Mouse (Mus musculus) neutrophil, adult 5-6 weeks (primary cell): ENCODE measurements around the gene Traf5. TPM values are rescaled to one million over a fixed set of nuclear protein-coding genes. Genes with fewer than 3 reads are reported as not detected.

Source experiments
- ATAC-seq: fragments of 151-379, 151-347 bp; 2 replicates; pipeline ENCODE4 v1.8.0; 2017; ENCODE audit warnings: mild to moderate bottlenecking, moderate TSS enrichment; ENCODE audit not compliant: insufficient number of reproducible peaks, poor library complexity, low FRiP score, severe bottlenecking; ENCODE audit errors: extremely low read depth
- total RNA-seq: library from RNA; stranded (forward); fragments of 200-1000 nt; gene quantifications from 2 replicates; pipeline ENCODE4 v1.2.3, GENCODE M21; 2017

Gene Traf5
- total RNA-seq, 1 experiment from 2014 or later, result 120 TPM

DNA sequence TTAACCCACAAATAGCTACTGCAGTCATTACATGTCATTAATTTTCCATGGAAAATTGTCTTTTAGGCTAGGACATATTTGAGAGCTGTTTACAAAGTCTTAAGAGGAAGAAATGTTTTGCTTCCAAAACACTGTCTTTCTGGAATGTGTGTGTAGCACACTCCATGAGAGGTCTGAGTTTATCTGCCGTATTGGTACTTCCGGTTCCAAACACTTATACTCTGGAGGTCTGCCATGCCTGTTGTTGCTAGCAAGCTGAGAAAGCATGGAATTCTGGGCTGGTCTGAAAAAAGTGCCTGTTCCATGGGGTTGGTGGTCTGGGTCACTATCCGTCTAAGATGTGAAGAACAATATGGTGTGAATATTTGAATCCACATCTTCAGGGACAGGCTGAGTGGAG lies 103.7 kb downstream of the Traf5 start:
- no peak for ATAC-seq

DNA sequence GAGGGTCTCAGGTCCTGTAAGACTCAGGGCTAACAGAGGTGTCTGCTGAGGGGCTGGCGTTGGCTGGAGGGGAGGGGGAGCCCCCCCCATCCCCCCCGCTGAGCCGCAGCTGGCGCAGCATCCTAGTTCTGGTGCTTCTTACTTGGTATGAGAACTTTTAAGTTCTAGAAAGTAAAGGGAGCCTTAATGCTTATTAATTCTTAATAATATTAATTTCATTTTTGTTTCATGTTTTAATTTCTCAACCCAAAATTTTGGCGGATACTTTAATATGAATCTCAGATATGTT lies 104.9 kb downstream of the Traf5 start:
- ATAC-seq, result no peak

DNA sequence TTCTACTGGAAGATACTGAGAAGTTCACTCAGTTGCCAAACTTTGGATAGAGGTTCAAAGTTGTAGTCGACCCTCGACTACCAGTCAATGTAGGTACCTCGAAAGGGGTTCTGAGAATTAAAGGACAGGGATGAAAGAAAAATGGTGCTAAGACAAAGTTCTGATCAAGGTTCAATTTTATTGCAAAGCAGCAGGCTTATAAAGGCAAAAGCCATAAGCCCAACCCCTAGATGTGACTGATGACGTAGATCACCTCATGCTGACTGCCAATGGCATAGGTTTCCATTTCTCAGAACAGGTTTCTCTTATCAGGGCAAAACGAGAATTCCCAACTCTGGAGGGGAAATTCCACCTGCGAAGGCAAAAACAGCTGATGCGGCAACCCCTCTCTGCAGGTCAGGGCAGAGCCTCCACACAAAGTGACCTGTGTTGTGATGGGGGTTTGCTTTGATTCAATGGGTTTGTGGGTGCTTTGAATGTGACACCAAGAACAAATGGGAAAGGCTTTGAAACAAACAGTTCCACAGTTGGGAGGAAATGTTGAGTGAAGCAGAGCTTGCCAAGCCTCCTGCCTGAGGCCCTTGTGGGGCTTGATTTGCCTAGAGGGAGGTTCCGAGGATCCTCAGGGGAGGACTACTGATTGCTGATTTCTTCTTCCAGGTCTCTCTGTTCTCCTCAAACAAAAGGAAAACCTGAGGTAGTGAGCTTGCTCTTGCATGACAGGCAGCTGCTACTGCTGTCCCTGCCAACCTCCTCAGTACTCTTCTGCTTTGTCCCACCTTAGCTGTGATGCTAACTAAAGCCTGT lies 105.5 kb downstream of the Traf5 start:
- ATAC-seq, result no peak

DNA sequence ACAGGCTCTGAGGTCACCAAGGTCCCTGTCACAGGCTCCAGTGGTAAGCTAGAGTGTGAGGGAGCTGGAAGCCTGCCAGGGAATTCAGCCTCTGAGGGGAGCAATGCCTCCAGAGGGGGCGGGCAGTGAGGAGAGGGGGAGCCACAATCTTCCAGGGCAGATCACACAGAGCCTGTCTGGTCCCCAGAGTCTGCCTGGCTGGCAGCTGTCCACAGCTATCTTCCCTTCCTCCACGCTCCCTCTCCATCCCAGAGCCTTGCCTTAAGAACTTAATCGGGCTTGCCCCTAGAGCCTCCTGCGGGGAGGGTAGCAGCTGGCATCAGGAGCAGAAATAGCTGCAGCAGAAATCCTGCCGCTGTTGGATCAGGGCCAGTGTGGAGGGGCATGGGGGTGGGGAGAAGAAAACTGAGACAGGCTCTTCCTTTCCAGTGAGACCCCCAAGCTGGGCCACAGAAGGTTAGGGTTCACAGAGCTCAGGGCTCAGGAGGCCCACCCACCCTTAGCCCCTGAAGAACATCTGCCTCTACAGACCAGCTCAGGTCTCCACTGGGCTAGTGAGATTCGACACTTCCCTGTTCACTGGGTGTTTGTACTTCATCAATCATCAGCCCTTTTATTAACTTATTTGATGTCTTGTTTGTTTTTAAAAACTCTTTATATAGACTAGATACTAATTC lies 110.8 kb downstream of the Traf5 start:
- no peak for ATAC-seq

DNA sequence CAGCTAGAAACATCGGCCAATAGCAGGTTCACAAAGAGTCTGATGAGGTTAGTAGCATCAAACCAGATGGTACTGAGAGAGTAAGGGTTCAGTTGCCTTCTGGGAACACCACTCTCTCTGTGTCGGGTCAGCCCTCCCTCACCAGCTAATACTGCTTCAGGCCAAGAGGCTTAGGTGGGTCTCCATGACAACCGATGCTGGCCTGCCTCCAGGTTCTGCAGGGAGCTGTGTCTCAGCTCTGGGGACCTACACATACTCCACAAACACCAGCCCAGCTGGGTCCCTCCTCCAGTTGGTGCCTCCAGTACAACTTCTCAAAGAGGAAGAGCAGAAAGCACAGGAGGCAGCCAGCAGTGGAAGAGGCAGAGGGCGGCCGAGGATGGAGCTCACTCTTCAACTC lies 115.2 kb downstream of the Traf5 start, which contains the start of gene Rd3:
TSS of gene Rd3 (plus strand) at position 184 of the 400 bp plus-strand sequence.
- ATAC-seq, result no peak

DNA sequence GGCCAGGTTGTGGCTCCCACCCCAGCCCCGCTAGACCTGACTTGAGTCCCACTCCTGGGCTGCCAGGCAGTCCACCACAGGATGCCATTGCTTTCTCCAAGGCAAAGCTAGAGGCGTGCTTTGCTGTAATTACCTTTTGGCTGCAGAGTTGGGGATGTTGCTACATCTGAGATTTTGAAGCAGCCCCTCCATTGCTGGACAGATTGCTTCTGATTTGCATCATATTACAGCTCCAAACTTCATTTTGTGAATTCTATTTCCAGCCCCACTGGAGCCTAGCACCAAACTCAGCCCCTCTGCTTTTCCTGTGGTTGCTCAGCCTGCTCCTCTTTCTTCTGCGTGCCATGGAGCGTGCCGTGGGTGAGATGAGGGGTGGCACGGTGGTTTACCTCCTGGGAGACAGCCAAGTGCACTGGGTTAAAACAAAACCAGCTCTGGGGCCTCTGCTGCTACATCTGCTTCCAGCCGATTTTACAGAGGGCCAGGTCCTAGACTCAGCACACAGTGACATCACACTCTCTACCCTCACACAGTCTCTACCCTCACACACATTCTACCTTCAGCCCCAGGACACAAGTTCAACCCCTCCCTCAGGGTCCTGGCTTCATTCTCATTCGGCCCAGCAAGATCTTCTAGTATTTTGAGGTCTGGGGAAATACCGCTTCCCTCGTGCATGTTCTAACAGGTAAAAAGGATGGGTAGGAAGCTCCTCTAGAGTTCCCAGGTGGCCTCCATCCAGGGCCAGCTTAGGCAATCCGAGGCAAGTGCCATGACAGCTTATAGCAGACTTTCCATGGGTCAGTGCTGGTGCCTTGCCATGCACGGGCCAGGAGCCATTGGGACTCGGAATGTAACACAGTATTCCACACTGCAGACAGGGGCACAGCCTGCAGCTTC lies 117.6 kb downstream of the Traf5 start:
- no peak for ATAC-seq

DNA sequence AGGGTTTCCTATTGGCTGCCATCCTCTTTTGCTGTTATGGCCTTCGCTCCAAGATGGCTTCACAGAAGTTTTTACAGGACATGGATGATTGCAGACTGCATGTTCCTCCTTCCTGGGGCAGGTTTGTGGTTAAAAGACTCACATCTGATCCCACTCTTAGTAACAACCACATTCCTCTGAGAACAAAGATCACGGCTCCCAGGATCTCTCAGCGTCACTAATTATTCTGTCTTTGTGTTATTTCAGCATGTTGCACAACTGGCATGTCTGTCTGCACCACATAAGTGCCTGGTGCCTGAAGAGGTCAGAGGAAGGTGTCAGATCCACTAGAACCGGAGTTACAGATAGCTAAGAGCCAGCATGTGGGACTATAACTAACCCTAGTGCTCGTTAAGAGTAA lies 122.4 kb downstream of the Traf5 start:
- ATAC-seq, result no peak

DNA sequence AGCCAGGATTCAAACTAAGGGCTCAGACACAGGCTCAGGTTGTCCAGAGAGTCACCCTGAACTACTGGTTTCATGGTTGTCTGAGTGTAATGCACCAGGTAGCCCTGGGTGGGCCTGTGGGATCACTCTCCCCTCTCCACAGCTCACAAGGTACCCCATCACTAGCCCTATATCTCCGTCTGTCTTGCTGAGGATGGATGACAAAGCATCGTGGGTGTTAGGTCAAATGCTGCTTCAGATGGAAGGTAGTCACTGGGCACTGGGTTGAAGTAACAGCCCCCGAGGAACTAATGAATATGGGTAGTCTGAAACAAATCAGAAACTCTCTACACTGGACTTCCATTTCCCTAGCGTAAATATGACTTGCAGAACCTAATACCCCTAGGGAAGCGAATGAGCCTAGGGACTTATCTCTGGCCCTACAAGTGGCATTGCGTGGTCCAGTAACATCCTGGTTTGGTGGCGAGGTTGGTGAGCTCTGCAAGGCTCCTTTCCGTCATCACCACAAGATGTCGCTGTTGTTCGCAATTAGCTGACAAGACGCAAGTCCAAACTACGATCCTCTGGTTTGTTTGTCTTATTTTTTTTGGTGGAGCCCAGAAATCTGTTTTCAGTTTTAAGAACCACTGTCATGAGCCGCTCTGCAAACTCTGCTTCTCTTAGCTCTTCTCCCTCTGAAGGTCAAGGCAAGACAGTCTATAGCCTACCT lies 127.4 kb downstream of the Traf5 start:
- peak; percentile 89 for ATAC-seq

DNA sequence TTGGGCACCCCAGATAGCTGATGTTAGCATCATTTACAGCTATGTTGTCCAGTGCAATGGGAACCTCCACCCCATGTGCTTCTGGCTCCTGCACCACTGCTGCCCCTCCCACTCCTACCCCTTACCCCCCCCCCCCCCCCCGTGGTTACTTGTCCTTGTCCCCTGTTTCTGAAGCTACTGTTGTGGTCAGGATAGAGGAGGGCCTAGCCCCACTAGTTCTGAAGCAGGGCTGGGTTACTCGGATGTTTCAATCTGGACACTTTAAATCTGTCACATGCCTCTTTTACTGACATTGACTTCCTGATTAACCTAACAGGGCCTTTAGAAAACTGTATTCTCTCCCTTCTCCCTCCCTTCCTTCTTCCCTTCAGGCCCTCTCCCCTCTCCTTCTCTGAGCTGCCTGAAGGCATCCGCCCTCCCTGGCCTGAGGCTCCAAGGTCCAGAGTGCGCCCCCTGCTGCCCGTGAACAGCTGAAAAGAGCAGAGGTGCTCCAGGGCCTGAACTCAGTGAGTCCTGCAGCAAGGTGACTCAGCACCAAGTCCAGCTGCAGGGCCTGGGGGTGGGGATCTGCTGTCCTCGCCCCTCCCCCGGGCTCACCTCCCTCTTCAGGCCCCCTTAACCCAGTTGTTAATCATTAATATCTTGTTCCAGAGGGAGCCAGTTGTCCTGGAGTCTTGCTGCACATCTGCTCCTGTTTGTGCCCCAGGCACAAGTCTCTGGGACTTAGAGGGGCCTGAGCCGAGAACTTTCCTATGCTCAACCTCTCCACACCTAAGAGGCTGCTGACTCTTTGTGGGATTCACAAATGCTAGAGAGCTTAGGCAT lies 128.2 kb downstream of the Traf5 start:
- ATAC-seq, result peak; percentile 72

DNA sequence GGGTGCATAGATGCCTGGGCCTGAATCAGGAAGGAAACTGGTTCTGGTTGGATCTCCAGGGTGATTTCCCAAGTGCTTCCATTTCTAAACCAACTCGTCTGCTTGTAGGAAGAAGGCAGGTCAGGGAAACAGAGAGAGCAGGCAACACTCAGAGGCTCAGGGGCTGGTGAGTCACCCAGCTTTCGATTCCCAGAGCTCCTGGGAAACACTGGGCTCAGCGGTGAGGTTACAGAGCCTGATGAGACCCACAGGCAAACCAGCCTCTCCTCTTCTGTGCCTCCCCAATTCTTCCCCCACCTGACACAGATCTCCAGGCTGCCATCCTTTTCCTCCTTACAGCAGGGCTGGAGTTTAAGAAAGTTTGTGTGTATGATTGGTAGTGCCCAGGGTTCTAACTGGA lies 128.9 kb downstream of the Traf5 start:
- ATAC-seq, result no peak

DNA sequence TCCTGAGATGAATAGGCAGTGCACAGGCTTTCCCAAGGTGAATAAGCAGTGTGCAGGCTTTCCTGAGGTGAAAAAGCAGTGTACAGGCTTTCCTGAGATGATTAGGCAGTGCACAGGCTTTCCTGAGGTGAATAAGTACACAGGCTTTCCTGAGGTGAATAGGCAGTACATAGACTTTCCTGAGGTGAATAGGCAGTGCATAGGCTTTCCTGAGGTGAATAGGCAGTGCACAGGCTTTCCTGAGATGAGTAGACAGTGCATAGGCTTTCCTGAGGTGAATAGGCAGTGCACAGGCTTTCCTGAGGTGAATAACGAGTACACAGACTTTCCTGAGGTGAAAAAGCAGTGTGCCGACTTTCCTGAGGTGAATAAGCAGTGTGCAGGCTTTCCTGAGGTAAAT lies 131.4 kb downstream of the Traf5 start:
- ATAC-seq, result no peak

DNA sequence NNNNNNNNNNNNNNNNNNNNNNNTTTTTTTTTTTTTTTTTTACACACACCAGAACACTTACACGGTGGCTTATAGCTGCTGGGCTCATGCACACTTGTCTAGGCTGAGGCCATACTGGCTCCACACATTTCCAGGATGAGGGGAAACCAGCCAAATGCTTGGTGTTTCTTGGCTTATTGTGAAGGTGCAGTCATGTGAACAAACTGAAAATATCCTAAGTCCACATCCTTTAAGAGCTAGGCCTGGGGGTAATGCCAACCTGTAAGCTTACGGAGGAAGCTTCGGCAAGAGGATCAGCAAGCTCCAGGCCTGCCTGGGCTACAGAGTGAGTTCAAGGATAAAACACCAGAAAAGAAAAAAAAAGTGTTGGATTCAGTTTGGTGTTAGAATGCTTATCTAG lies 135.0 kb downstream of the Traf5 start:
- ATAC-seq, result no peak

DNA sequence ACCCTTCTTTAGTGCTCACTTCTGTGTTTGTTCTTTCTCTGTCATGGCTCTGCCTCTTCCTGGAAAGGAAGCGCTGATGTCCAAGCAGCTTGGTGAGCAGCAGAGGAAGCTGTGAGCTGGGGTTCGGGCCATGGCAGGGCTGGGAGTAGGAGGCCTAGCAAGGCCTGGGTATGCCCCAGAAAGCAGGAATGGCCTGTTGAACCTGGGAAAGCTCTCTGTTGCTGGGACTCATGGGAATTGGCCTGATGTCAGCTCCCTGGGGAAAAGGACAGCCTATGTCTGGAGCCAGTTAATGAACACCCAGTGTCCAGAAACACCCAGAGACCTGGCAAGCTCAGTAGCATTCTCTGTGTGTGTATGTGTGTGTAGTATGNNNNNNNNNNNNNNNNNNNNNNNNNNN lies 135.5 kb downstream of the Traf5 start:
- no peak for ATAC-seq

DNA sequence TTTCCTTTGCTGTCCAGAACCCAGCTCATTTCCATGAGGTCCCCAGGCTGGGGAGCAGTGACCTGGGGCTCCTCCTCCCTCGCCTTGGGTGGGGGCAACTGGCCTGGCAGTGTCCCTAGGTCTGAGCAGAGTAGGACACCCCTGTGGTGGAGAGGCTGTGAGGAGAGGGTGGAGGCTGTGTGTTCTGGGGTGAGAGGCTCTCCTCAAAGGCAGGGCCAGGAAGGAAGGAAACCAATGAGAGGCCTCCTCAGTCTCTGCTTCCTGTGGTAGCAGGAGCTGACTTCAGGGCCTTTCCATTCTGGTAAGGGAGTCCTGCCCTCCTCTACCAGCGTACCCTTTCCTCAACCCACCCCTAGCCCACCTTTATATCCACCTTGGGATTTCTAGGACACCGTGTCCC lies 136.1 kb downstream of the Traf5 start:
- no peak for ATAC-seq

DNA sequence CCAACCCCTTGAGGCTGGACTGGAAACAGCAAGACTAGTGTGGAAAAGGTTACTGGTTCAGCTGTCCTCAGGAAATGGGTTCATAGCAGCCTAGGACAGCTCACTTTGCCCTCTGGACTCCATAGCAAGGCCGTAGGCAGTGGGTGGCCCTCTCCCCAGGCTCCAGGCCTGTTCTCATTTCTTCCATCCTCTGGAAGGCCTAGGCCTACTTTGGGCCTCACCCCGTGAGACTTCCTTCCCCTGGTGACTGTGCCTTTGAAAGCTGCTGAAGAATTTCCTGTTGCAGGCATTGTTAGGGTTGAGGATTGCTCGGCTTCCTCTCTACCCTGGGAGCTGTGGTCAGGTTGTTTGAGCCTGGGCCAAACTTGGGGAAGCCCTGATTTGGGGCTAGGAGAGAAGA lies 137.3 kb downstream of the Traf5 start:
- peak; percentile 30 for ATAC-seq

DNA sequence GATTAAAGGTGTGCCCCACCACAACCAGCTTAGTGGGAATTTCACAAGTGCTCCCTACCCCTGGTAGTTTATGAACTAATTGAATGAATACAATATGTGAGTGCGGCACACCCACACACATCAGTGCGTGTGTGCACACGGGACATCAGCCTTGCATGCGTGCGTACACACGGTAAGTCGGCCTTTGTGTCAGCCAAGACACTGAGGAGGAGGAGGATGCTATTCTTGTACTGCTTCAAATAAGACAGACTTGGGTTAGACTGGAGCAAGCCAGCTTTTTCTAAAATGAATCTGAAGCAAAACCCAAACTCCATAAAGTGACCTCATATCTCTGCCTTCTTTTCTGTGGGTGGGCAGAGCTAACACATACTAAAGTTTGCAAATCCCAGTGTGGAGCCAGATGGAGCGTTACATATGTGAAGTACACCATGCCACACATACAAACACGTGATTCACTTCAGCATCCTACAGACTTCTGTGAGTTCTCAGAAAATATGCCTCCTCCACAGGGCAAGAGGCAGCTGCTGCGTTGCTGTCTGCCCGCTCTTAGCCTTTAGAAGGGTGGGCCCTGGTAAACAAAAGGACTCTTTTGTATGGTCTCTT lies 139.5 kb downstream of the Traf5 start:
- ATAC-seq, result no peak

DNA sequence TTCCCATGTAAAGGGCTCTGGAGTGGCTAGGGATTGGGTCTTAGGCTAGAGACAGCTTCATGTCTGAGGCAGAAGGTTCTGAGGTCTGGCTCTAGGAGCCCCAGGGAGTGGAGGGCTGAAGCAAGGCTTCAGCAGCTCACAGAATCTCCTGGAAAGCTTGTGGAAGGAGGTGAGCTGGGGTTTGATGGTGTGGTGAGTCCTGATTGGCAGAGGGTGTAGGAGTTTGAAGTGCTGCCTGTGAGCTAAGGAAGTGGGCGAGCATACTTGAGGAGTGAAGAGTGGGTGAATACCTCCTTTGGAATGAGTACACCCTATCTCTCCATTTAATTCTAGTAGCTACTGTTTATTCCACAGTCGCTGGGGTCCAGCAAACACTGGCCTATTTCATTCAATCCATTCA lies 141.7 kb downstream of the Traf5 start:
- ATAC-seq, result no peak

DNA sequence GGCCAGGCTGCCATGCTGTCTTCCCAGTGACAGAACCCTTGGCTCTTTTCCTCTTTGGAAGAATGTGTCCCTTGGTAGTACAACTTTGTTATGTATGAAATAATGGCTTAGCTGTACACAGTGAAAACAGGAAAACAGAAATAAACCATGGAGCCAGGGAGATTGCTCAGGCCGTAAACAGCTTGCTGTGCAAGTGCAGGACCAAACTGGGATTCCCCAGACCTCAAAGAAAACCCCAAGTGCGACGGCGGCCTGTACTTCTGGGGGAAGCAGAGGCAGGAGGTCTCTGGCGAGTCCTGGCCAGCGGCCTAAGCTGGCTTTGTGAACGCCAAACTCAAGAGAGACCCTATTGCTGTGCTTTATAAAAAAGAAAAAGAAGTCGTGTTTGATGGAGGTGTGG lies 143.8 kb downstream of the Traf5 start:
- no peak for ATAC-seq
